Mouse (Mus musculus) bone marrow, adult 2 months (tissue): ENCODE data around the gene C5ar1.

Experiments used
- CTCF ChIP-seq: fragments of 200-500 bp; IDR thresholded peaks from 2 replicates; pipeline ENCODE4 v1.5.1; 2011; ENCODE audit warnings: low read length, control low read depth; ENCODE audit not compliant: control insufficient read depth, insufficient read depth
- POLR2A ChIP-seq: fragments of 200-500 bp; IDR thresholded peaks from 2 replicates; pipeline ENCODE4 v1.6.1; 2011; ENCODE audit warnings: low read depth, mild to moderate bottlenecking, control low read depth, low read length, borderline replicate concordance; ENCODE audit not compliant: control insufficient read depth

GRCm38 (mm10) chr7:16271139-16271538, 11.8 kb upstream of the C5ar1 start:
- no peak for TF ChIP-seq CTCF
- TF ChIP-seq POLR2A = no peak
